Mouse (Mus musculus) embryo, embryonic 10 days (tissue): Measurements from ENCODE around the gene Mt3.

Source experiments
- DNase-seq: peaks from one replicate; pipeline ENCODE4 v3.0.0-alpha.2; 2015; ENCODE audit warnings: low spot score

Gene Mt3

DNA sequence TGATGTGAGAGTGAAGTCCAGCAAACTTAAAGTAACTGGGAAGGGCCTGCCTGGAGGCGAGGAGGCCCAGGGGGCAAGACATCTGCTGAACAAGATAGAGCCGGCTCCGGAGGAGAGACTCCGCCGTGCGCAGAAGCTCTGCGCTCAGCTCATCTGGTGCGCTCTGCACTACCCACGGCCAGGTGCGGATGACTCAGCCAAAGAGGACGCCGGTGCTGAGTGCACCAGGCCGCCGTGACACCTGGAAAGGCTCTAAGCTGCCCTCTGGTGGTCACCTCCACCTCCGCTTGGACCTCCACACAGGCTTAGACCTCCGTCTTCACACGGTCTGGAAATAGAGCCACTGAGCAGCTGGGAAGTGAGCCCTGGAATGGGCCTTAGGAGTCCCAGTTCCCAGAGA, 34.1 kb downstream of the Mt3 start:
- peak; percentile 84 for DNase-seq

DNA sequence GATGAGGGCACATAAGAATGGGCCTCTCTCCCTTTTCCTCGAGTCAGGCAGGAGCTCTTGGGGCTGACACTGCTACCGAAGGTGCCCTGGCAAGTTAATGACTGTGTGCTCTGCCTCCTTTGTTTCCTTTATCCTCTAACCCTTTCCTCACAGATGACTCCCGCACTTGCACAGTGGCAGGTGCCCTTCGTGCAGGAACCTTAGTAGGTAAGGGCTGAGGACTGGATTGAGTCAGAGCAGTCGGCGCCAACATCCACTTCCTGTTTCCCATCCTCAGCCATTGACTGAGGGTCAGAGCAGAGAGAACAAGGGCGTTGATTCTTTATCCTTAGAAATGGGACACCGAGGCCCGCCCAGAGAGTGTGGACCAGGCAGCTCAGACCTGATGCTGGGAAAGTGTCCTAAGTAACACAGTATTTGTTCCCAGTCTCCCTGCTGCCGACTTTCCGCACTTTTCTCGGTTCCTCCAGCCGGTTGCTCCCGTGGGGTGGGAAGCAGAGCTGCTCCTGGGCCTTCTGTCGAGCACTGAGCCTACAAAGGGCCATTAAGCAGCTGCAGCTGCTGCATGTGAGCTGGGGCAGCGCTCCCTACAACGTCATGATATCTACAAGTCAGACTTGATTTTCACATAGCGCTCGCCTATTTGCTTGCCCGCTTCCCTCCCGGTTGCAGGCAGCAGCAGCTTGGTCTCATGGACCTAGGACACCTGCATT, 35.0 kb downstream of the Mt3 start:
- no peak for DNase-seq

DNA sequence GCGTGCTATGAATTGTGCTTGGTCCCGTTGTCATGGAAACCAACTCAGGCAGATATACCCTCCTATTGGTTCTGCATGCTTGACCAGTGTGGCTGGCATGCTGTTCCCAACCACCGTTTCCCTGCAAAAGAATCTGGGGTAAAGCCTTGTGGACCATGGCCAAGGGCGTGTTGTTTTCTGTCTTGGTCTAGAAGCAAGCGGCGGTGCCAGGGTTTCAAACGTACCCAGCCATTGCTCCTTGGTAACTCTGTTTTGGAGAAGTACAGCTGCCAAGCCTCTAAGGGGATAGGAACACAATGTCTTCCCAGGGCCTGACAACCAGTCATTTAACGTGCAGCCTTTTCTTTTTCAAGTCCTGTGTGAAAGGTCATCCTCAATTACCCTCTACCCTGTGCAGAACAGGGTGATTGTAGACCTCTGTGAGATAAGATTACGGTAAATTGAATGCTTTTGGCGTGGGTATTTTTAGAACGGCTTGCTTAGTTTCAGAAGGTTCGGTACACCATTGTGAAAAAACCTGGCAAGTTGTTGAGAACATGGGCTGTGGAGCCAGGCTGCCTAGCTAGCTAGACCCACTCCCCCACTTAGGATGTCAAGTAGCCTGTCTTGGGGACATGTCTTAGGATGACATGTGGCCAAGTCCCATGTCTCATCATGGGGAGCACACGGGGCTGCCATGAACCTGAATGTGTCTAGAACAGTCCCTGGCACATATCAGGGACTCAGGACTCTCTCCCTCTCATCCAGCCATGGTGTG, 37.0 kb downstream of the Mt3 start:
- DNase-seq = no peak

DNA sequence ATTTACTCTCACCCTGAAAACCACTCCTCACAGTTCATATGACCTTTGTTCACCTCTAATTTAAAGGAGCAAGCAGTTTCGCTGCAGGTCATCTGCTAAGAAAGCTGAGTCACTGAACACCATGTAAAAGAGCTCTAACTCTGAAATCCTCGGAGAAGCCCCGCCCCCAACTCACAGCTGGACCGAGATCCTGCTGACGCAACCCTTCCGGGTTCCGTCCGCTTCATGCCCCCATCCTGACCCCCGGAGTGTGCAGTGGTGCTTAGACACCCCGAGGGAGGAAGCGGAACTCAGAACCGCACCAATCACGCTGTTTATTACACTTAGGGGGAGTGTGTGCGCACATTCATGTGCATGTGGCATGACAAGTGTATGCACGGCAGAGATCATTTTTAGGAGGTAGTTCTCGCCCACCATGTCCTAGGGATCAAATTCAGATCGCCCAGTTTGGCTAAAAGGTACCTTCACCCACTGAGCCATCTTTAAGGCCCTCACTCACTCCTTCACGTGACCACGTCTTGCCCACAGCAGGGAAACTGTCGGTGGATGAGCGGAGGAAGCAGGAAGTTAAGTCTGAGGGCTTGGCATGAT, 38.8 kb downstream of the Mt3 start:
- DNase-seq = peak; percentile 49

GRCm38 (mm10) chr8:94192926-94193325, 40.5 kb downstream of the Mt3 start:
- DNase-seq = no peak

GRCm38 (mm10) chr8:94194591-94195223, 42.3 kb downstream of the Mt3 start:
- no peak for DNase-seq

DNA sequence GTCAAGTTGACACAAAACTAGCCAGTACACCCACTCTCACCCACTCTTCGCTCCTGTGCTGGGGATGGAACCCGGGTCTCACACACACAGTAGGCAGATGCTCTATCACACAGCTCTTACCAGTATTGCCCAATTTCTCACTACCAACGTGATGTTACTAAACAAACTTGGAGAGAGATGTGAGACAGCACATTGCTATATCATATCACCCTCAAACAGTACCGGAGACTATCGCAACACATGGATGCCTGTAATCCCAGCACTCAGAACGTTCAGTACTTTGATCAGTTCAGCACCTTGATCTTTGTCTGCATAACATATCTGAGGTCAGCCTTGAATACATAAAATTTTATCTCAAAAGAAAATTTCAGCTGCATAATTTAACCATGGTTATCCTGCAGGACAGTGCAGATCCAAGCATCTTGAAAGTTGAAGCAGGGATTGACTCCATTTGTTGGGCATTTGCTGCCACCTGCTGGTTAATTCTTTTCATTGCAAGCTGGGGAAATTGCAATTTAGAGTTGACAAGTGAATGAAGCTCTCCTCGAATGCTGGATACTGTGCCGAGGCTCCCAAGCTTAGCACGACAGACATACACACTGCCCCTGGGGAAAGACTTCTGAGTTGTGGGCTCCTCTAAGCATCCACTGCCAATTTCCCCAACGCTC, 46.9 kb downstream of the Mt3 start:
- peak; percentile 75 for DNase-seq
